Mouse (Mus musculus) liver, embryonic 16.5 days (tissue): ENCODE data around the gene Mroh8. TPM values are rescaled to one million over a fixed set of nuclear protein-coding genes. Genes with fewer than 3 reads are reported as not detected.
A peak's percentile ranks its signal among the peaks of the same experiment; 100 is the strongest.
"Not testable (repeated sequence)": the region's sequence is repeated elsewhere in the genome, so short reads cannot be mapped to it uniquely, and the experiment has no call there.

Source experiments
- ATAC-seq: fragments of 200-750 bp; cut with Nextera tagmentation; 2 replicates; pipeline ENCODE4 v1.8.0; 2017; ENCODE audit warnings: low read depth, mild to moderate bottlenecking, moderate number of reproducible peaks, moderate library complexity
- H3K27ac ChIP-seq: fragments of 300-500 bp; sonication (generic); 2 replicates; pipeline ENCODE4 v1.5.1; 2014; ENCODE audit warnings: mild to moderate bottlenecking, low read length
- H3K27me3 ChIP-seq: fragments of 300-500 bp; sonication (generic); 2 replicates; pipeline ENCODE4 v1.6.1; 2014; ENCODE audit warnings: low read depth, low read length, mixed read lengths; ENCODE audit not compliant: control insufficient read depth, insufficient read depth
- H3K36me3 ChIP-seq: fragments of 300-500 bp; sonication (generic); 2 replicates; pipeline ENCODE4 v1.6.1; 2014; ENCODE audit warnings: mild to moderate bottlenecking; ENCODE audit not compliant: control insufficient read depth, insufficient read depth
- H3K4me1 ChIP-seq: fragments of 300-500 bp; sonication (generic); 2 replicates; pipeline ENCODE4 v1.6.1; 2014; ENCODE audit warnings: low read depth, low read length, mixed read lengths; ENCODE audit not compliant: control insufficient read depth
- H3K4me2 ChIP-seq: fragments of 300-500 bp; sonication (generic); 2 replicates; pipeline ENCODE4 v1.6.1; 2014; ENCODE audit warnings: low read depth, low read length, mixed read lengths
- H3K4me3 ChIP-seq: fragments of 300-500 bp; sonication (generic); 2 replicates; pipeline ENCODE4 v1.5.1; 2014; ENCODE audit warnings: low read depth, mild to moderate bottlenecking, low read length
- H3K9ac ChIP-seq: fragments of 300-500 bp; sonication (generic); 2 replicates; pipeline ENCODE4 v1.6.1; 2014; ENCODE audit warnings: low read depth, low read length
- H3K9me3 ChIP-seq: fragments of 300-500 bp; sonication (generic); replicated peaks from 2 replicates; pipeline ENCODE4 v1.6.1; 2016; ENCODE audit warnings: low read length; ENCODE audit not compliant: control insufficient read depth
- WGBS: fragments of 180-500 bp; shearing (Covaris S2); extraction: QIAGEN DNeasy Blood & Tissue Kit; methylation state at CpG from one replicate; pipeline ENCODE4 v1.1.7; 2014; ENCODE audit not compliant: insufficient replicate concordance; 5-methylcytosine and 5-hydroxymethylcytosine counted together
- polyA plus RNA-seq: library from polyadenylated mRNA; unstranded; fragments of >200 nt; fragmentation: Nextera tagmentation; extraction: Ambion mirVana; gene quantifications from 2 replicates; pipeline ENCODE4 v1.2.1, GENCODE M21; 2015

Gene Mroh8
- polyA plus RNA-seq, 1 experiment from 2014 or later = 0.25 TPM

- H3K36me3 ChIP-seq = 0 out of 2 replicates have a peak, but pooled peaks cover 2% of the 10 kb centered on the region
- no peak overlapping the region for H3K9ac ChIP-seq
- no peaks in the 10 kb centered on the region for H3K4me1 ChIP-seq
- no peaks in the 10 kb centered on the region for H3K27me3 ChIP-seq
- no peaks in the 10 kb centered on the region for H3K9me3 ChIP-seq
- 80% methylated on average over 7 of the region's 7 CpGs for WGBS
- no peak overlapping the region for H3K4me2 ChIP-seq
- no peak overlapping the region for H3K4me3 ChIP-seq
- ATAC-seq = no peak
- no peak overlapping the region for H3K27ac ChIP-seq
Measured at GRCm38 (mm10) chr2:157211731-157212130, 67.6 kb downstream of the Mroh8 start.

GRCm38 (mm10) chr2:157204366-157205218, 74.8 kb downstream of the Mroh8 start, which contains the start of gene Rbl1:
Rbl1 (minus strand) TSS chr2:157204534.
- Histone ChIP-seq H3K4me3 (peak within 1 kb of the TSS; percentile 98), H3K9ac (peak within 1 kb of the TSS; percentile 97), H3K36me3 (peaks cover 12% of the 10 kb centered on the region), H3K27ac (peak within 1 kb of the TSS; percentile 94), H3K4me1 (peaks cover 16% of the 10 kb centered on the region), H3K27me3 (no peaks in the 10 kb centered on the region), H3K4me2 (peak within 1 kb of the TSS; percentile 74), H3K9me3 (no peaks in the 10 kb centered on the region)
- peak; percentile 85 for ATAC-seq
- under 1% methylated on average over 68 of the region's 73 CpGs for WGBS

GRCm38 (mm10) chr2:157203459-157204365, 75.6 kb downstream of the Mroh8 start:
- peak overlapping the region; percentile 94 for H3K27ac ChIP-seq
- peak overlapping the region; percentile 98 for H3K4me3 ChIP-seq
- peak overlapping the region; percentile 74 for H3K4me2 ChIP-seq
- peaks cover 16% of the 10 kb centered on the region for H3K4me1 ChIP-seq
- peak; percentile 73 for ATAC-seq
- no peaks in the 10 kb centered on the region for H3K9me3 ChIP-seq
- peak overlapping the region; percentile 97 for H3K9ac ChIP-seq
- H3K36me3 ChIP-seq = peaks cover 20% of the 10 kb centered on the region
- 1% methylated on average over 49 of the region's 49 CpGs for WGBS
- no peaks in the 10 kb centered on the region for H3K27me3 ChIP-seq

- no peak for ATAC-seq
- H3K36me3 ChIP-seq = peaks cover 24% of the 10 kb centered on the region
- no peaks in the 10 kb centered on the region for H3K9me3 ChIP-seq
- H3K27me3 ChIP-seq = no peaks in the 10 kb centered on the region
- peaks cover 16% of the 10 kb centered on the region for H3K4me1 ChIP-seq
- H3K4me2 ChIP-seq = peak overlapping the region; percentile 74
- peak overlapping the region; percentile 98 for H3K4me3 ChIP-seq
- H3K27ac ChIP-seq = no peak overlapping the region
- peak overlapping the region; percentile 97 for H3K9ac ChIP-seq
Measured at GRCm38 (mm10) chr2:157203026-157203425, 76.3 kb downstream of the Mroh8 start.

- peaks cover 30% of the 10 kb centered on the region for H3K36me3 ChIP-seq
- H3K27me3 ChIP-seq = no peaks in the 10 kb centered on the region
- H3K4me3 ChIP-seq = peak overlapping the region; percentile 98
- H3K9ac ChIP-seq = peak overlapping the region; percentile 97
- no peak overlapping the region for H3K27ac ChIP-seq
- no peaks in the 10 kb centered on the region for H3K9me3 ChIP-seq
- peak overlapping the region; percentile 74 for H3K4me2 ChIP-seq
- no peak for ATAC-seq
- peaks cover 16% of the 10 kb centered on the region for H3K4me1 ChIP-seq
- 65% methylated on average over 6 of the region's 6 CpGs for WGBS
Measured at GRCm38 (mm10) chr2:157202361-157202760, 77.0 kb downstream of the Mroh8 start.

GRCm38 (mm10) chr2:157201081-157201830, 78.1 kb downstream of the Mroh8 start:
- Histone ChIP-seq H3K4me2 (peak overlapping the region; percentile 8; the same call in 1 of the 2 replicates), H3K36me3 (peaks cover 38% of the 10 kb centered on the region), H3K4me3 (no peak overlapping the region), H3K9me3 (no peaks in the 10 kb centered on the region), H3K4me1 (peaks cover 16% of the 10 kb centered on the region), H3K27me3 (no peaks in the 10 kb centered on the region), H3K9ac (no peak overlapping the region), H3K27ac (no peak overlapping the region)
- ATAC-seq = no peak
- WGBS = 66% methylated on average over 6 of the region's 6 CpGs

GRCm38 (mm10) chr2:157198405-157198804, 80.9 kb downstream of the Mroh8 start:
- peaks cover 59% of the 10 kb centered on the region for H3K36me3 ChIP-seq
- not testable (repeated sequence) for H3K4me1 ChIP-seq, H3K9me3 ChIP-seq, H3K4me2 ChIP-seq, H3K9ac ChIP-seq, H3K27ac ChIP-seq, ATAC-seq, H3K27me3 ChIP-seq, H3K4me3 ChIP-seq
- 92% methylated on average over 11 of the region's 11 CpGs for WGBS

GRCm38 (mm10) chr2:157190651-157191050, 88.7 kb downstream of the Mroh8 start:
- H3K36me3 ChIP-seq = peaks cover 87% of the 10 kb centered on the region
- no peak for ATAC-seq

More at GRCm38 (mm10) chr2:157190651-157191050, 88.7 kb downstream of the Mroh8 start:
- H3K4me2 ChIP-seq = no peak overlapping the region
- H3K27me3 ChIP-seq = no peaks in the 10 kb centered on the region
- no peak overlapping the region for H3K9ac ChIP-seq
- 90% methylated on average over 4 of the region's 4 CpGs for WGBS
- peaks cover 3% of the 10 kb centered on the region for H3K4me1 ChIP-seq
- no peak overlapping the region for H3K4me3 ChIP-seq
- no peak overlapping the region for H3K27ac ChIP-seq
- no peaks in the 10 kb centered on the region for H3K9me3 ChIP-seq
